Mouse (Mus musculus) gastrocnemius, postnatal 4 days (tissue): Measurements from ENCODE around the gene Ccdc88c. TPM values are rescaled to one million over a fixed set of nuclear protein-coding genes. Genes with fewer than 3 reads are reported as not detected.

ENCODE experiments used
- DNase-seq, 2 experiments: peaks; one replicate each; pipeline ENCODE4 v3.0.0; 2021 to 2022; ENCODE audit warnings: low spot score in 2 of 2, mixed read lengths in 2 of 2
- total RNA-seq, 2 experiments: library from RNA; stranded (reverse); gene quantifications; 2 replicates each; pipeline ENCODE4 v1.2.3; 2021

The Ccdc88c gene
- total RNA-seq, 2 experiments from 2014 or later, result 51.1 to 57.3 TPM

DNA sequence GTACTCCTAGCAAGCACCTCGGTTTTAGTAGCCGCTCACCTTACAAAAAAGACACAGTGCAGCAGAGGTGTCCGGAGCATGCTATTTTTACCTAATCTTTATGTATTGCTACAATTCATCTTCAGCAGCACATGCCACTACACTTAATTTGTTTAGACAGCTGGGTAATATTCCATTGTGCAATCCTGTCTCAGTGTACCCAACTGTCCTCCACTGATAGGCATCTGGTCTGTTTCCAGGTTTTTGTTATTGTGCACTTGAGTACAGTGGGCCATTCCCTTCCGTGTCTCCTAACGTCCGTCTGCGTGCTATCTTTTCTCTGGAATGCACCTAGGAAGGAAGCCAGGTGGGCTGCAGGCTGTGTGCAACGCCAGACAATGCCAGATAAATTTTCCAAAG, 30.3 kb downstream of the Ccdc88c start:
- DNase-seq, result no peak

DNA sequence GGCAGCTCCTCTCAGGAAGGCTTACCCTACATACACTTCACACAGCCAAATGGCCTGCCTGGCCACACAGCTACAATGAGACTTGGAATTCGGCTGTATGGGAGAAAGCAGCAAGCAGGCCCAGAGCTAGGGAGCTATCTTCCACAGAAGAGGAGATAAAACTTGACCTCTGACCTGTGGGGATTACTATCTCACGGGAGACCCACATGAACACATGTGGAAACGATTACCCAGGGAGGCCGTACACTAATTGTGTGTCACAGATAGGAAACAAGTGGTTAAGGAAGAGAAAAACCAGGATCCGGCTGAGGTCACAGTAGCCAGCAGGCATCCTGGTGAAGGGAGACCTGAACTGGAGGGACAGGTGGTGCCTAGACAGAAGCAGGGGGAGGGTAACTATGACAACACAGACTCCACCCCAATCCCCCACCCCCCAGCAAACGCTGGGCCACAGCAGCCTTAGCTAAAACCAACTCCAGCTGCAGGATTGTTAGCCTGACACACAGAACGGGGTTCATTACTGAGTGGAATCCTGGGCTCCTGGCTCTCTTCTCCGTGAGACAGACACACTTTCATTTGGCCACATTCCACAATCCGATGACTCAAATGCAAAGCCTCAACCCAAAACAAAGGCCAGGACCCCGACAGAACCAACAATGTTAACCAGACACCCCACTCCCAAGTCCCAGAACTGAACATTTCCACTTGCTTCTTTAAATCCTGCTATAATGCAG, 30.9 kb downstream of the Ccdc88c start:
- DNase-seq, result no peak

- no peak for DNase-seq
Measured at GRCm38 (mm10) chr12:100996378-100996898, 32.4 kb downstream of the Ccdc88c start.

- DNase-seq, result no peak
Measured at GRCm38 (mm10) chr12:100995607-100996377, 33.1 kb downstream of the Ccdc88c start.

GRCm38 (mm10) chr12:100994140-100995015, 34.5 kb downstream of the Ccdc88c start:
- no peak for DNase-seq

- no peak for DNase-seq
Measured at GRCm38 (mm10) chr12:100993146-100993545, 35.7 kb downstream of the Ccdc88c start.

GRCm38 (mm10) chr12:100992505-100992904, 36.4 kb downstream of the Ccdc88c start:
- DNase-seq, result no peak

DNA sequence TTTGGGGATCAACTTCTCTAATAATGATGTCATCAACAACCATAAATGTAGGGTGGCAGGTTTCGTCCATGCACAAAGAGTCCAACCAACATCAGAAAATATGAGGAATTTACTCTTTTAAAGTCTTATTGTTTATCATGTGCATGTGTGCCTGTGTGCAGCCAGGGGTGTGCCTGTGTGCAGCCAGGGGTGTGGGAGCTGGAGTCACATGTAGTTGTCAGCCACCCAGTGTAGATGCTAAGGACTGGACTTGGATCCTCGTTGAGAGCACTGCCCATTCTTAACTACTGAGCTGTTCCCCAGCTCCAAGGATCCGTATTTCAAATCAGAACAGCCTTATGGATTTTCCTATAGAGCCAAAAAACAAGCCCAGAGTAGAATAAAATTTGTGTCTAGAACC, 37.7 kb downstream of the Ccdc88c start:
- DNase-seq, result no peak

DNA sequence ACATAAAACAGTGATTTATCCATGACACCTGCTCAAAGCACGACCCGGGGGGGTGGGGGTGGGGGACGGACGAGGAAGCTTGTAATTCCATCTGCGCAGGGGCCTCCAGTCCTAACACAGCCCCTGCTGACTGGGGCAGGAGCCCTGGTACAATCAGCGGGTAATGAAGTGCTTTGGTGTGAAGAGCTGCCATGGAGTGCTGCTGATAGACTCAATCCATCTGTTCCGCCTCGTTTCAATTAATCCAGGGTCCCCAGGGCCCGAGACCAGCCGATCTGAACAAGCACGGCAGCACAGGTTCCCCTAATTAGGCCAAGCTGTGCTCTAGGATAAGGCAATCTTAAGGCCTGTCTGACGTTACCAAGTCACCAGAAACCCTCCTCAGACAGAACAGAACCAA, 38.6 kb downstream of the Ccdc88c start:
- DNase-seq, result no peak

GRCm38 (mm10) chr12:100989780-100990288, 39.0 kb downstream of the Ccdc88c start:
- no peak for DNase-seq

- DNase-seq, result no peak
Measured at GRCm38 (mm10) chr12:100988324-100989130, 40.3 kb downstream of the Ccdc88c start.

DNA sequence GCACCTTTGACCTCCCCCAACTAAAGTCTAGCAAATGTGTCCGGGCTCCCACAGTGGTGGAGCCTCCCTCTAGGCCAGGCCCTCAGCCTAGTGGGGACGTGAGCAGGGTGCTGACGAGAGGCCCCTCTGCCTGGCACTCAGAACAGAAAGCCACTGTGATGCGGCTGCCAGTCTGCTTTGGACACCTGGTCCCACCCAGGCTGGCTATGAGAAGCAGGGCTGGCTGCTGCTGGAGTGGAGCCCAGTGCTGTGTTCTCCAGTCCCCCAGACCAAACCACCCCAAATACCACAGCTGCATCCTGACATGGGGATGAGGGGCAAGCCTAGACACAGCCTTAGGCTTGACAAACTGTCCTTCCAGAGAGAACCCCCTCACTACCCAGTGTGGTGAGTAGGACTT, 42.4 kb downstream of the Ccdc88c start:
- no peak for DNase-seq

- no peak for DNase-seq
Measured at GRCm38 (mm10) chr12:100985793-100986157, 43.1 kb downstream of the Ccdc88c start.

DNA sequence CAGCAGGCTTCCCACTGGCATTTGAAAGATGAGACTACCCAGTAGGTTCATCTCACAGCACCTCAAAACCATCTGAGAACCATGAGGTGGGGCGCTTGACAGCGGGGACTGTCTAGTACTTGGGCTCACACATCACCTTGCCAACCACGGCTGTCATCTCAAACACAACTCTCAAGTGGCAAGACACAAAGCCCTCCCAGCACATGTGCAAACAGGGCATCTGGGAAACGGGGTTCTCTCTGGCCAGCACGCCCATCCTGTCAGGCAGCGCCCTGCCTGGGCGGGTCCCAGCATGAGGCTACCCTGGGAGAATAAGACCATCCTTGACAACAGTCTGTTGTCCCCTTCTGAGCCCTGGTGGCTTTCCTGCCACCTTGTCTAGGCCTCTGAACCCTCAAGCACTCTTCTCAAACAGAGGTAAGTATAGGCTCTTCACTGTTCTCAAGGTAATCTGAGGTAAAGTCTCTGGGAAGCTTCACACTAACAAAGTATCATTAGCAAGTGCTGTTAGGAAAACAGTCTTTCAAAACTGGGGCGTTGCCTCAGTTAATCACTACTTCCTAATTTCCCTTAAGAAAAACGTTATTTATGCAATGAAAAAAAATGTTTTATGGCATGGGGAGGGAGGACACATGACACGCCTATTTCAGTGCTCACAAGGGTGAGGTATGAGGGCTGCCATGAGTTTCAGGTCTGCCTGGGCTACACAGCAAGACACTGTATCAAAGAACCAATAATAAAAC, 43.6 kb downstream of the Ccdc88c start:
- DNase-seq, result no peak

GRCm38 (mm10) chr12:100983565-100983964, 45.3 kb downstream of the Ccdc88c start:
- DNase-seq, result no peak

DNA sequence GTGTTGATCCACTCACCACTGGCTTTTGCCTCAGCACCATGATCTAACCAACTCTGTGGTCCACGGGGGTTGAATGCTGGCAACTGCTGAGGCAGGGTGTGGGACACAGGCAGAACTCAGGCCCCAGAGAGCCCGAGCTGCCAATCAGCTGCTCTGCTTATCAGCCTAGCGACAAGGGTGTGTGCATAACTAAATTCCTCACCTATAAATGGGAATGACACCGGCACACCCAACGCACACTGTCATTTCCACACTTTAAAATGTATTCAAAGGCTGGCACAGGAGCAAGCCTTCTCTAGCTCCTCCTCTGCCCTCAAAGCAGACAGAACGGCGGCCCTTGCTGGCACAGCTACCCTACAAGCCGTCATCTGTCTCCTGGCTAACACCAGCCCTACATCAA, 46.6 kb downstream of the Ccdc88c start:
- no peak for DNase-seq

DNA sequence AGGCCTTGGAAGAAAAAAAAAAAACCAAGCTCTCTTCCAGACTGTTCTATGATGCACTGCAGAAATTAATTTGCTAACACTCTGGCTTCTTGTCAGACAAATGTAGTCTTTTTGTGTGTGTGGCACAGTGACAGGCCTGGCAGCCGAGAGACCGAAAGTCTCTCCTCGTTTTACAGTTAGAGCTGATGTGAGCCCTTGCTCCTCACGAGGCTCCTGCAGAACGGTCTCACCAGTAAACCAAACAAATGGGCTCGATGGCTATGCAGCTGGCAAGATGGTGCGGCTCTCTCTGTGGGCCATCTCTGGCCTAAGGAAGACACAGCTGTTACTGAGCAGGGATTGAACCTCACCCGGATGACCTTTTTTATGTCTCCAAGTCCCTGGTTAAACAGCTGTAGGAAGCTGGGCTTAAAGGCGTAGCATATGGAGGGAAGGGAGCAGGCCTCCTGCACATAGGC, 48.3 kb downstream of the Ccdc88c start:
- DNase-seq, result peak in 1 of 2 experiments; percentile 44

GRCm38 (mm10) chr12:100979616-100980015, 49.2 kb downstream of the Ccdc88c start:
- no peak for DNase-seq

DNA sequence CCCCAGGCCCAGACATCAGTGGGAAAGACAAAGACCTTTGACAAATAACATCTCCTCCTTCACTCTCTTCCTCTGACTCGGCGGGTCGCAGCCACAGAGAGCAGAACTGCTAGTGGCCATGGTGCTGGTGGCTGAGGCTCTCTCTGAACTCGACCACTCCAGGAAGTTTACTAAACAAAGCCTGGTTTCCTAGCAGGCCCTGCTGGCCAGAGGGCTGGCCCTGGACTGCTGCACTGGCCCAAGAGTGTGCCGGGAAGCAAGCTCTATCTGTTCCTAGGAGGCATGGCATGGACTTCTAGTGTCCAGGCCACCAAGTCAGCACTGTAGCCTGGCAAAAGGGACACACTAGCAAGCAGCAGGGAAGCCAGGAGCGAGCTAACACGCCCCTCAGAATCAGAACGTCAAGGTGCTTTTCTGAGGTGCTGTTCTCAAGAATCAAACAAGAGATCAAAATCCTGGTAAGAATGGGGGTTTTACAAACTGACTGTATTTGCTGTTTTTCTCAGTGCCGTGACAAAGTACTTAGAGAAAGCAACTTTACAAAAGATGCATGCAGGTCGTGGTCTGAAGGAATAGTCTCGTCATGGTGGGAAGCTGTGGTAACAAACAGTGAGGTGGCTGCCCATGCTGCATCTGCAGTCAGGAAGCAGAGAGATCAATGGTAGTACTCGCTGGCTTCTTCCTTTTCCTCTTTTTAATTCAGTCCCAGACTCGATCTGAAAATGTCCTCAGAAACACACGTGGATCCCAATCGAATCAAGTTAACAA, 50.7 kb downstream of the Ccdc88c start:
- DNase-seq, result no peak
